Mouse (Mus musculus) MEL (cell line): ENCODE results near the gene Tfpi2. TPM values are rescaled to one million over a fixed set of nuclear protein-coding genes. Genes with fewer than 3 reads are reported as not detected.

Experiments
- DNase-seq: peaks from one replicate; pipeline ENCODE4 v3.0.0; 2011; ENCODE audit warnings: low read depth, low spot score
- H3K27ac ChIP-seq: 2 replicates; pipeline ENCODE4 v1.5.1; 2012; ENCODE audit warnings: low read depth, mild to moderate bottlenecking, control low read depth, low read length, moderate library complexity; ENCODE audit not compliant: control insufficient read depth
- H3K27me3 ChIP-seq, 2 experiments: fragments of 150-350 bp in 1 of 2; sonication (generic) in 1 of 2; 2 replicates each; pipeline ENCODE4 v1.6.1; 2012; ENCODE audit warnings: low read length in 2 of 2, mild to moderate bottlenecking in 2 of 2, improper control_type of control experiment in 1 of 2, moderate library complexity in 1 of 2; ENCODE audit not compliant: insufficient read depth in 2 of 2, control insufficient read depth in 1 of 2
- H3K36me3 ChIP-seq, 2 experiments: 2 replicates each; pipeline ENCODE4 v1.6.1; 2012 to 2014; ENCODE audit warnings: low read length in 2 of 2, improper control_type of control experiment in 1 of 2, inconsistent platforms in 1 of 2, mild to moderate bottlenecking in 1 of 2; ENCODE audit not compliant: insufficient read depth in 2 of 2, control insufficient read depth in 1 of 2
- H3K4me1 ChIP-seq, 2 experiments: fragments of 150-350 bp in 1 of 2; sonication (generic) in 1 of 2; 2 replicates each; pipeline ENCODE4 v1.6.1; 2012; ENCODE audit warnings: low read length in 2 of 2, improper control_type of control experiment in 1 of 2, mild to moderate bottlenecking in 1 of 2; ENCODE audit not compliant: insufficient read depth in 2 of 2, control insufficient read depth in 1 of 2
- H3K4me3 ChIP-seq, 2 experiments: fragments of 150-350 bp in 1 of 2; sonication (generic) in 1 of 2; 2 replicates each; pipeline ENCODE4 v1.5.1; 2012; ENCODE audit warnings: low read depth in 2 of 2, low read length in 2 of 2, mild to moderate bottlenecking in 2 of 2, moderate library complexity in 2 of 2, control low read depth in 1 of 2, improper control_type of control experiment in 1 of 2; ENCODE audit not compliant: control insufficient read depth in 1 of 2, insufficient read depth in 1 of 2
- H3K79me2 ChIP-seq: 2 replicates; pipeline ENCODE4 v1.6.1; 2012; ENCODE audit warnings: mild to moderate bottlenecking, low read length, moderate library complexity; ENCODE audit not compliant: control insufficient read depth, poor library complexity, insufficient read depth
- H3K9ac ChIP-seq: 2 replicates; pipeline ENCODE4 v1.6.1; 2012; ENCODE audit warnings: low read depth, mild to moderate bottlenecking, control low read depth, low read length, moderate library complexity; ENCODE audit not compliant: control insufficient read depth, poor library complexity, severe bottlenecking
- H3K9me3 ChIP-seq: fragments of 150-350 bp; sonication (generic); replicated peaks from 2 replicates; pipeline ENCODE4 v1.6.1; 2012; ENCODE audit warnings: mild to moderate bottlenecking, low read length, improper control_type of control experiment, moderate library complexity; ENCODE audit not compliant: insufficient read depth
- CHD2 ChIP-seq: IDR thresholded peaks from 2 replicates; pipeline ENCODE4 v1.6.1; 2011; ENCODE audit warnings: low read length, improper control_type of control experiment
- NRF1 ChIP-seq: IDR thresholded peaks from 2 replicates; pipeline ENCODE4 v1.6.1; 2014; ENCODE audit warnings: low read depth, mild to moderate bottlenecking, inconsistent platforms, low read length, improper control_type of control experiment, moderate library complexity; ENCODE audit not compliant: poor library complexity, insufficient read depth, severe bottlenecking
- POLR2AphosphoS5 ChIP-seq: IDR thresholded peaks from 2 replicates; pipeline ENCODE4 v1.6.1; 2012; ENCODE audit warnings: low read depth, borderline replicate concordance, mild to moderate bottlenecking, inconsistent platforms, low read length, moderate library complexity, mixed read lengths
- SMC3 ChIP-seq: IDR thresholded peaks from 2 replicates; pipeline ENCODE4 v1.6.1; 2011; ENCODE audit warnings: low read depth, low read length, improper control_type of control experiment
- ZC3H11A ChIP-seq: IDR thresholded peaks from 2 replicates; pipeline ENCODE4 v1.6.1; 2012; ENCODE audit warnings: low read depth, mild to moderate bottlenecking, inconsistent platforms, low read length, improper control_type of control experiment
- ZNF384 ChIP-seq: IDR thresholded peaks from 2 replicates; pipeline ENCODE4 v1.6.1; 2012; ENCODE audit warnings: low read depth, mild to moderate bottlenecking, inconsistent platforms, low read length, improper control_type of control experiment
- polyA plus RNA-seq, 2 experiments: library from polyadenylated mRNA; stranded (reverse) in 1 of 2; unstranded in 1 of 2; fragments of >175 nt in 1 of 2; fragments of >200 nt in 1 of 2; gene quantifications; 2 replicates each; pipeline versions ENCODE4 v1.2.1 to v1.2.4; 2012; ENCODE audit warnings: low replicate concordance in 2 of 2, low read depth in 1 of 2; ENCODE audit not compliant: insufficient read length in 2 of 2, insufficient read depth in 1 of 2, missing spikeins in 1 of 2
- total RNA-seq: library from RNA; depleted of rRNA; stranded (reverse); fragments of 300-350 nt; gene quantifications from 2 replicates; pipeline ENCODE4 v1.2.3, GENCODE M21; 2012; rRNA removed

The Tfpi2 gene
- total and polyA plus RNA-seq, 3 experiments: not detected

DNA sequence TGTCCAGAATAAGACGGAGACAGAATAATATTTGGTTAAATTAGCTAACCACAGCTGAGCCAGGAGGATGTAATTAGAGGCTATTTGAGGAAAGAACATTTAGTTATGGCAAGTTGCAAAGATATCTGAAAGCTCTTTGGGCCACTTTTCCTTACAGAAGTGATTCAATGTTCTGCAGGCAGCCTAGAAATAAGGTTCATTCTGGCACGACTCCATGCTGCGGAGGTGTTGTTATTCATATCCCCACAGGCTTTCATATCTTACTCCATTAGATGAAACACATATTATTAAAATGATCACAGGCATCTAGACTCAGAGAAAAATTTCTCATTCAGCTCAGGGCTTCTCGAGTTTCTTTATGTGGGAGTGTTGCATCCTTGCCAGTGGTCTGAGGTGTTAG, 65.8 kb downstream of the Tfpi2 start:
- H3K79me2 ChIP-seq: no peaks in the 10 kb centered on the region
- TF ChIP-seq POLR2AphosphoS5 (no peak), ZNF384 (no peak)
- no peak overlapping the region for H3K27ac ChIP-seq
- H3K4me3 ChIP-seq: no peak overlapping the region
- H3K9me3 ChIP-seq: no peaks in the 10 kb centered on the region
- no peaks in the 10 kb centered on the region for H3K36me3 ChIP-seq
- H3K9ac ChIP-seq: no peak overlapping the region
- no peak for DNase-seq
- H3K27me3 ChIP-seq: no peaks in the 10 kb centered on the region
- no peaks in the 10 kb centered on the region for H3K4me1 ChIP-seq

GRCm38 (mm10) chr6:3916015-3916414, 72.7 kb downstream of the Tfpi2 start:
- no peak overlapping the region for H3K9ac ChIP-seq
- H3K4me3 ChIP-seq: no peak overlapping the region
- TF ChIP-seq CHD2 (no peak), NRF1 (no peak), ZC3H11A (no peak), SMC3 (no peak)
- no peak overlapping the region for H3K27ac ChIP-seq
- H3K27me3 ChIP-seq: no peaks in the 10 kb centered on the region; a peak in 1 of 4 replicates
- DNase-seq: peak; percentile 20
- no peaks in the 10 kb centered on the region for H3K36me3 ChIP-seq
- no peaks in the 10 kb centered on the region for H3K79me2 ChIP-seq
- H3K4me1 ChIP-seq: no peaks in the 10 kb centered on the region
- no peaks in the 10 kb centered on the region for H3K9me3 ChIP-seq

Other genes with a start within 250 kb of the Tfpi2 start
- gene Calcr, start 224.2 kb downstream of the Tfpi2 start, total RNA-seq: not detected in 2 replicates
- not detected for gene Calcr, start 224.2 kb downstream of the Tfpi2 start, polyA plus RNA-seq
- gene Gngt1, start 4.9 kb upstream of the Tfpi2 start, total RNA-seq: not detected in 2 replicates
- not detected for gene Gngt1, start 4.9 kb upstream of the Tfpi2 start, polyA plus RNA-seq
- not detected in 2 replicates for gene Gng11, start 15.0 kb upstream of the Tfpi2 start, total RNA-seq
- gene Gng11, start 15.0 kb upstream of the Tfpi2 start, polyA plus RNA-seq: not detected
- 27.8 and 38.3 TPM in 2 replicates for gene Bet1, start 98.1 kb upstream of the Tfpi2 start, total RNA-seq
- gene Bet1, start 98.1 kb upstream of the Tfpi2 start, polyA plus RNA-seq: 10 to 100 TPM in 1 of 2 experiments, not detected in 1; 33.6 TPM